Mouse (Mus musculus): ENCODE results near the gene Ghsr. TPM values are rescaled to one million over a fixed set of nuclear protein-coding genes. Genes with fewer than 3 reads are reported as not detected.

Ghsr gene
- polyA plus RNA-seq, 1 experiment from 2014 or later: not detected

GRCm38 (mm10) chr3:27348462-27348861, 22.7 kb upstream of the Ghsr start:
- Histone ChIP-seq H3K27ac (ENCODE audit: low read length) (no peak overlapping the region), H3K4me1 (ENCODE audit: control insufficient read depth, insufficient read depth, low read length) (no peaks in the 10 kb centered on the region), H3K27me3 (ENCODE audit: control insufficient read depth, insufficient read depth, low read length) (no peaks in the 10 kb centered on the region), H3K36me3 (ENCODE audit: control insufficient read depth, insufficient read depth, low read length) (no peaks in the 10 kb centered on the region), H3K9me3 (replicated peaks; ENCODE audit: control insufficient read depth, low read length) (no peaks in the 10 kb centered on the region), H3K4me3 (replicated peaks; ENCODE audit: low read length) (no peak overlapping the region), H3K9ac (ENCODE audit: low read length) (no peak overlapping the region), H3K4me2 (ENCODE audit: low read depth, low read length) (no peak overlapping the region)
- WGBS: 82% methylated on average over 5 of the region's 5 CpGs
- ATAC-seq (ENCODE audit: insufficient read depth, low FRiP score): no peak

DNA sequence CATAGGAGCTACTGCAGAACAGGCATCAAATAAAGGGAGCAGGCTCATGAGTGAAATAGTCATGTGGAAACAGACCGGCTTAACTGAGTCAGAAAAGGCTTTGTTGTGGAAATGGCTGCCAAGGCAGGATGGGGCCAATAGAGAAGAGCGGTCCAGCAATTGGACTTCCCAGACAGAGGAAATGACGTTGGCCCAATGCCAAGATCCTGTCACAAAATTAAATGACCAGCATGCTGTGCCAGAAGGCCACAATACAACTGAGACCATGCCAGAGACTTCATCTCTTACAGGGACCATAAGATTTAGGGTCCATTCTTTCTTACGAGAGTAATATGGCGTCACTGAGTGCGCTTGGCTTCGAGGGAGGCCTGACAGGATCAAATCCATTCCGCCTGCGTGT, 20.0 kb upstream of the Ghsr start:
- Histone ChIP-seq H3K9me3 (replicated peaks; ENCODE audit: control insufficient read depth, low read length) (no peaks in the 10 kb centered on the region), H3K27ac (ENCODE audit: low read length) (no peak overlapping the region), H3K4me2 (ENCODE audit: low read depth, low read length) (no peak overlapping the region), H3K9ac (ENCODE audit: low read length) (no peak overlapping the region), H3K4me3 (replicated peaks; ENCODE audit: low read length) (no peak overlapping the region), H3K36me3 (ENCODE audit: control insufficient read depth, insufficient read depth, low read length) (no peaks in the 10 kb centered on the region), H3K27me3 (ENCODE audit: control insufficient read depth, insufficient read depth, low read length) (no peaks in the 10 kb centered on the region), H3K4me1 (ENCODE audit: control insufficient read depth, insufficient read depth, low read length) (no peaks in the 10 kb centered on the region)
- no peak for ATAC-seq (ENCODE audit: insufficient read depth, low FRiP score)
- WGBS: 56% methylated on average over 9 of the region's 9 CpGs

DNA sequence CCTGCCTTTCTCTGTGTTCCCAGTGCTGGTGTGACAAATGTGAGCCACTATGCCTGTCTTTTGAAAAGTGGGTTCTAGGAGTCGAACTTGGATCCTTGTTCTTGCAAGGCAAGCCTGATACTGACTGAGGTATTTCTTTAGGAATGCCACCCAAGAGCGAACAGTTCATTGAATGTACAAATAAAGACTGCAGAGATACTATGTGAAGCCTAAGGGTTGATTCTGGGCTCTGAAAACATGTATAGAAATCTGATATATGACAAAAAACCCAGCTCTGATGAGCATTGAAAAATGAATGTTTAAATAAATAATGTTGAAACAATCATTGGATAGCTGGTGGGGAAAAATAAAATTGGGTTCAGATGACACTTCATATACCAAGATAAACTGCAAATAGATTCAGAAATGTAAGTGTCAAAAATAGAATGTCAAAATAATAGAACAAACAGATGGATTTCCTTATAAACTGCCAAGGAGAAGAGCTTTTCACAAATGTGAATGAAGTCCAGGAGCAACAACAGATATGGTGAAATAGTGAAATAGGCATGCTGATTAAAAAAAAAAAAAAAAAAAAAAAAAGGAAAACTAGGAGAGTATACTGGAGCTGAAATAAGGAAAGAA, 11.9 kb upstream of the Ghsr start:
- Histone ChIP-seq H3K9me3 (replicated peaks; ENCODE audit: control insufficient read depth, low read length) (no peaks in the 10 kb centered on the region), H3K4me2 (ENCODE audit: low read depth, low read length) (no peak overlapping the region), H3K27me3 (ENCODE audit: control insufficient read depth, insufficient read depth, low read length) (no peaks in the 10 kb centered on the region), H3K9ac (ENCODE audit: low read length) (no peak overlapping the region), H3K36me3 (ENCODE audit: control insufficient read depth, insufficient read depth, low read length) (no peaks in the 10 kb centered on the region), H3K4me1 (ENCODE audit: control insufficient read depth, insufficient read depth, low read length) (no peaks in the 10 kb centered on the region), H3K4me3 (replicated peaks; ENCODE audit: low read length) (no peak overlapping the region), H3K27ac (ENCODE audit: low read length) (no peak overlapping the region)
- no peak for ATAC-seq (ENCODE audit: insufficient read depth, low FRiP score)
- 73% methylated on average over 2 of the region's 2 CpGs for WGBS

- Histone ChIP-seq H3K27ac (ENCODE audit: low read length) (no peak overlapping the region), H3K9me3 (replicated peaks; ENCODE audit: control insufficient read depth, low read length) (no peaks in the 10 kb centered on the region), H3K4me3 (replicated peaks; ENCODE audit: low read length) (no peak overlapping the region), H3K4me1 (ENCODE audit: control insufficient read depth, insufficient read depth, low read length) (no peaks in the 10 kb centered on the region), H3K27me3 (ENCODE audit: control insufficient read depth, insufficient read depth, low read length) (peaks cover 38% of the 10 kb centered on the region), H3K36me3 (ENCODE audit: control insufficient read depth, insufficient read depth, low read length) (no peaks in the 10 kb centered on the region), H3K4me2 (ENCODE audit: low read depth, low read length) (no peak overlapping the region), H3K9ac (ENCODE audit: low read length) (no peak overlapping the region)
- no peak for ATAC-seq (ENCODE audit: insufficient read depth, low FRiP score)
- 7% methylated on average over 10 of the region's 10 CpGs for WGBS
Measured at GRCm38 (mm10) chr3:27370125-27370524, 1.0 kb upstream of the Ghsr start.

GRCm38 (mm10) chr3:27370582-27371275, 422 bp upstream of the Ghsr start:
- H3K4me3 ChIP-seq (replicated peaks; ENCODE audit: low read length): no peak overlapping the region
- H3K4me2 ChIP-seq (ENCODE audit: low read depth, low read length): no peak overlapping the region
- no peaks in the 10 kb centered on the region for H3K36me3 ChIP-seq (ENCODE audit: control insufficient read depth, insufficient read depth, low read length)
- 5% methylated on average over 20 of the region's 20 CpGs for WGBS
- peaks cover 38% of the 10 kb centered on the region for H3K27me3 ChIP-seq (ENCODE audit: control insufficient read depth, insufficient read depth, low read length)
- no peaks in the 10 kb centered on the region for H3K9me3 ChIP-seq (replicated peaks; ENCODE audit: control insufficient read depth, low read length)
- H3K9ac ChIP-seq (ENCODE audit: low read length): no peak overlapping the region
- H3K4me1 ChIP-seq (ENCODE audit: control insufficient read depth, insufficient read depth, low read length): no peaks in the 10 kb centered on the region
- no peak overlapping the region for H3K27ac ChIP-seq (ENCODE audit: low read length)
- ATAC-seq (ENCODE audit: insufficient read depth, low FRiP score): no peak

DNA sequence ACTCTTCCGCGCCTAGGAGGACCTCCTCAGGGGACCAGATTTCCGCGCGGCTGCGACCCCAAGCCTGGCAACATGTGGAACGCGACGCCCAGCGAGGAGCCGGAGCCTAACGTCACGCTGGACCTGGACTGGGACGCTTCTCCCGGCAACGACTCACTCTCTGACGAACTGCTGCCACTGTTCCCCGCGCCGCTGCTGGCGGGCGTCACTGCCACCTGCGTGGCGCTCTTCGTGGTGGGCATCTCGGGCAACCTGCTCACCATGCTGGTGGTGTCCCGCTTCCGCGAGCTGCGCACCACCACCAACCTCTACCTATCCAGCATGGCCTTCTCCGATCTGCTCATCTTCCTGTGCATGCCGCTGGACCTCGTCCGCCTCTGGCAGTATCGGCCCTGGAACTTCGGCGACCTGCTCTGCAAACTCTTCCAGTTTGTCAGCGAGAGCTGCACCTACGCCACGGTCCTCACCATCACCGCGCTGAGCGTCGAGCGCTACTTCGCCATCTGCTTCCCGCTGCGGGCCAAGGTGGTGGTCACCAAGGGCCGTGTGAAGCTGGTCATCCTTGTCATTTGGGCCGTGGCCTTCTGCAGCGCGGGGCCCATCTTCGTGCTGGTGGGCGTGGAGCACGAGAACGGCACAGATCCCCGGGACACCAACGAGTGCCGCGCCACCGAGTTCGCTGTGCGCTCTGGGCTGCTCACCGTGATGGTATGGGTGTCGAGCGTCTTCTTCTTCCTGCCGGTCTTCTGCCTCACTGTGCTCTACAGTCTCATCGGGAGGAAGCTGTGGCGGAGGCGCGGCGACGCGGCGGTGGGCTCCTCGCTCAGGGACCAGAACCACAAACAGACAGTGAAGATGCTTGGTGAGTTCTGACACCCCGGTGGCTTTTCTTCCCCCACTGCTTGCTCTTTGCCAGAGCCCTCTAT, 837 bp downstream of the Ghsr start:
- H3K4me1 ChIP-seq (ENCODE audit: control insufficient read depth, insufficient read depth, low read length): no peaks in the 10 kb centered on the region
- H3K9ac ChIP-seq (ENCODE audit: low read length): no peak overlapping the region
- no peaks in the 10 kb centered on the region for H3K9me3 ChIP-seq (replicated peaks; ENCODE audit: control insufficient read depth, low read length)
- no peaks in the 10 kb centered on the region for H3K36me3 ChIP-seq (ENCODE audit: control insufficient read depth, insufficient read depth, low read length)
- peak overlapping the region; percentile 1; the same call in 1 of the 2 replicates for H3K4me3 ChIP-seq (replicated peaks; ENCODE audit: low read length)
- no peak overlapping the region for H3K27ac ChIP-seq (ENCODE audit: low read length)
- WGBS: 3% methylated on average over 77 of the region's 77 CpGs
- ATAC-seq (ENCODE audit: insufficient read depth, low FRiP score): no peak
- peak overlapping the region; percentile 3; the same call in 1 of the 2 replicates for H3K4me2 ChIP-seq (ENCODE audit: low read depth, low read length)
- H3K27me3 ChIP-seq (ENCODE audit: control insufficient read depth, insufficient read depth, low read length): peaks cover 38% of the 10 kb centered on the region

DNA sequence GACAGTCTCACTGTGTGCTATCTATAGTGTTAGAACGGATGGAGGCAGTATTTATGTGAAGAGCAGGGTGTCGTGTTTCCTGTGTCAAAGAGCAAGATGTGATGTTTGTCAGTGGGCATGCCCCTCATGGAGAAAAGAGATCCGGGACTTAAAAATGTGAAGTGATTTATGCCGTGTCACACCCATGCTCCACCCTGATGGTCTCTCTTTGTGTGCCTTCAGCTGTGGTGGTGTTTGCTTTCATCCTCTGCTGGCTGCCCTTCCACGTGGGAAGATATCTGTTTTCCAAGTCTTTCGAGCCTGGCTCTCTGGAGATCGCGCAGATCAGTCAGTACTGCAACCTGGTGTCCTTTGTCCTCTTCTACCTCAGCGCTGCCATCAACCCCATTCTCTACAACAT, 3.2 kb downstream of the Ghsr start:
- no peak for ATAC-seq (ENCODE audit: insufficient read depth, low FRiP score)
- WGBS: 38% methylated on average over 9 of the region's 9 CpGs
- peaks cover 38% of the 10 kb centered on the region for H3K27me3 ChIP-seq (ENCODE audit: control insufficient read depth, insufficient read depth, low read length)

GRCm38 (mm10) chr3:27377935-27378334, 6.8 kb downstream of the Ghsr start:
- Histone ChIP-seq H3K36me3 (ENCODE audit: control insufficient read depth, insufficient read depth, low read length) (no peaks in the 10 kb centered on the region), H3K9ac (ENCODE audit: low read length) (no peak overlapping the region), H3K9me3 (replicated peaks; ENCODE audit: control insufficient read depth, low read length) (no peaks in the 10 kb centered on the region), H3K4me1 (ENCODE audit: control insufficient read depth, insufficient read depth, low read length) (no peaks in the 10 kb centered on the region), H3K27me3 (ENCODE audit: control insufficient read depth, insufficient read depth, low read length) (peaks cover 5% of the 10 kb centered on the region), H3K4me3 (replicated peaks; ENCODE audit: low read length) (no peak overlapping the region), H3K27ac (ENCODE audit: low read length) (no peak overlapping the region), H3K4me2 (ENCODE audit: low read depth, low read length) (no peak overlapping the region)
- ATAC-seq (ENCODE audit: insufficient read depth, low FRiP score): no peak
- WGBS: 44% methylated on average over 4 of the region's 4 CpGs

More for the DNA sequence above, 3.2 kb downstream of the Ghsr start:
- no peaks in the 10 kb centered on the region for H3K36me3 ChIP-seq (ENCODE audit: control insufficient read depth, insufficient read depth, low read length)
- H3K4me3 ChIP-seq (replicated peaks; ENCODE audit: low read length): no peak overlapping the region
- no peaks in the 10 kb centered on the region for H3K9me3 ChIP-seq (replicated peaks; ENCODE audit: control insufficient read depth, low read length)
- H3K9ac ChIP-seq (ENCODE audit: low read length): no peak overlapping the region
- H3K27ac ChIP-seq (ENCODE audit: low read length): no peak overlapping the region
- no peak overlapping the region for H3K4me2 ChIP-seq (ENCODE audit: low read depth, low read length)
- H3K4me1 ChIP-seq (ENCODE audit: control insufficient read depth, insufficient read depth, low read length): no peaks in the 10 kb centered on the region

GRCm38 (mm10) chr3:27384836-27385235, 13.7 kb downstream of the Ghsr start:
- no peak overlapping the region for H3K27ac ChIP-seq (ENCODE audit: low read length)
- no peak overlapping the region for H3K4me3 ChIP-seq (replicated peaks; ENCODE audit: low read length)
- no peaks in the 10 kb centered on the region for H3K9me3 ChIP-seq (replicated peaks; ENCODE audit: control insufficient read depth, low read length)
- H3K4me1 ChIP-seq (ENCODE audit: control insufficient read depth, insufficient read depth, low read length): no peaks in the 10 kb centered on the region
- no peak for ATAC-seq (ENCODE audit: insufficient read depth, low FRiP score)
- 65% methylated on average over 3 of the region's 3 CpGs for WGBS
- H3K27me3 ChIP-seq (ENCODE audit: control insufficient read depth, insufficient read depth, low read length): no peaks in the 10 kb centered on the region
- no peaks in the 10 kb centered on the region for H3K36me3 ChIP-seq (ENCODE audit: control insufficient read depth, insufficient read depth, low read length)
- no peak overlapping the region for H3K9ac ChIP-seq (ENCODE audit: low read length)
- H3K4me2 ChIP-seq (ENCODE audit: low read depth, low read length): no peak overlapping the region
